Mouse (Mus musculus): Measurements from ENCODE around the gene C8a. TPM values are rescaled to one million over a fixed set of nuclear protein-coding genes. Genes with fewer than 3 reads are reported as not detected.

The C8a gene
- polyA plus RNA-seq, 1 experiment from 2014 or later = 0.08 TPM

DNA sequence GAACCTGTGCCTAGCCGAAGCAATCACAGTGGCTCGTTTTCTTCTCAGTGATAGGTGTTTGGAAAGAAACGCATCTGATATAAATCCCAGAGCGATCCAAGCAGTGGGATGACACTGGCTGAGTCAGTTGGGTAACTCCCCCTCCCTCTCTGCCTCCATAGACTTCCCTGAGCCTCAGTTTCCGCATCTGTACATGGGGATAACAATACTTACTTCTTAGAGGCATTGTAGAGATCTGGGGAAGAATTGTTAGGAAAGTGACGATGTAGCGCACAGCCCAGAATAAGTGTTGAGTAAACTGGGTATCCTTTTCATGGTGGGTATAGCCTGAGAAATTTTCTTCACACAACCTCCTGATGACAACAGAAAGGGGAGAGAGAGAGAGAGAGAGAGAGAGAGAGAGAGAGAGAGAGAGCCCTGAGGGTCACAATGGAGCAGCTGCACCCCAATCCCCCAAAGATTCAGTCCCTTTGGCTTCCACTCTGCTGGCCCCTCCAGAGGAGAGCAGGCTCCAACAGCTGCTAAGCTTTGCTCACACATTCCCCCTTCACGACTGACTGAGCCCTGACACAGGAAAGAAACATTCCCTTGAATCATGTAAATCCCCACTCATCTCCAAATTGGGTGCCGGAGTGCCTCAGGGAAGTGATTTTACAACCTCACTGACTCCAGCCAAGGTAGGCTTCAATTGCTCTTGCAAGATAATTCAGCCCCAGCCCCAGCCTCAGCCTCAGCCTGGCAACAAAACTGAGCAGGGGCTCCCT lies 12.5 kb upstream of the C8a start:
- no peaks in the 10 kb centered on the region for H3K36me3 ChIP-seq
- no peak overlapping the region for H3K4me2 ChIP-seq
- no peak overlapping the region for H3K9ac ChIP-seq
- no peaks in the 10 kb centered on the region for H3K27me3 ChIP-seq
- no peak for ATAC-seq (ENCODE audit: insufficient number of reproducible peaks, low FRiP score, low TSS enrichment, low read depth)
- no peaks in the 10 kb centered on the region for H3K9me3 ChIP-seq
- no peak overlapping the region for H3K27ac ChIP-seq
- no peak overlapping the region for H3K4me3 ChIP-seq
- peaks cover 5% of the 10 kb centered on the region; the same call in 1 of the 2 replicates for H3K4me1 ChIP-seq
- WGBS = 69% methylated on average over 9 of the region's 9 CpGs

GRCm38 (mm10) chr4:104887486-104887885 lies 11.3 kb upstream of the C8a start:
- H3K9ac ChIP-seq = no peak overlapping the region
- H3K4me3 ChIP-seq = no peak overlapping the region
- no peaks in the 10 kb centered on the region for H3K27me3 ChIP-seq
- peaks cover 5% of the 10 kb centered on the region; the same call in 1 of the 2 replicates for H3K4me1 ChIP-seq
- H3K4me2 ChIP-seq = no peak overlapping the region
- H3K36me3 ChIP-seq = no peaks in the 10 kb centered on the region
- no peak for ATAC-seq (ENCODE audit: insufficient number of reproducible peaks, low FRiP score, low TSS enrichment, low read depth)
- 79% methylated on average over 9 of the region's 9 CpGs for WGBS
- no peaks in the 10 kb centered on the region for H3K9me3 ChIP-seq
- no peak overlapping the region for H3K27ac ChIP-seq

DNA sequence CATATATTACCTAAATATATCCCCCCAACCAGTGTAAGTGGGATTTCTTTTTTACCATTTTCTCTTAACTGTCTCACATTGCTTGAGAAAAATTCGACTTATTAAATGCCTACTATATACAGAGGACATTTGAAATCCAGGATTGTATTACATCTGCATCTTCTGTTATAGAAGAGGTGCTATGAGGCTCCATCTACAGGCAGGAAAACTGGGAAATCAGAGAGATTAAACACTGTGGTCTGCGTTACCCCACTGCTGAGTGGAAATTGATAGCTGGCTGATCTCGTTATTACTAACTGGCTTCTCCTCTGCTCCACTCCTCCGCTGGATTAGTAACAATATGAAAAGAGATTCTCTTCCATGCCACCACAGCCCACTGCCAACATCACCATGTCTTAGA lies 366 bp downstream of the C8a start:
- H3K4me1 ChIP-seq = no peaks in the 10 kb centered on the region
- WGBS = 71% methylated on average over 4 of the region's 4 CpGs
- H3K36me3 ChIP-seq = no peaks in the 10 kb centered on the region
- ATAC-seq (ENCODE audit: insufficient number of reproducible peaks, low FRiP score, low TSS enrichment, low read depth) = no peak
- no peaks in the 10 kb centered on the region for H3K27me3 ChIP-seq
- no peak overlapping the region for H3K4me3 ChIP-seq
- H3K27ac ChIP-seq = no peak overlapping the region
- no peak overlapping the region for H3K4me2 ChIP-seq
- no peaks in the 10 kb centered on the region for H3K9me3 ChIP-seq
- no peak overlapping the region for H3K9ac ChIP-seq

DNA sequence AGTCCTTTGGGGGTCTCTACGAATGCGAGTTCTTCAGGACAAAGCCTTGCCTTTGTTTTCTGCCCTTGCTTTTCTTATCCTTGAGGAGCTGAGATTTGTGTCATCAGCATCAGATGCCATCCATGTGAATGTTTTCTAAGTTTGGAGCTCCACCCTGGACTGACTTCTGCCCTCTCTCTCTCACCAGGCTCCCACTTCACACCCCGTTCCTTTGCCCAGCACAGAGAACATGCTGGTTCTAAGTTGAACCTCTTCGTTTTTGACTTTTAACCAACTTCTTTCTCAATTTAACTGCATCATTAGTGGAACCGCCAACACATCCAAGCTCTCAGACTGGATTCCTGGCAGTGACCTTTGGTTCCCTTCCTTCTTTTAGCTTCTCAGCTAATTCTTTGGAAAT lies 6.0 kb downstream of the C8a start:
- 89% methylated on average over 5 of the region's 5 CpGs for WGBS
- H3K4me1 ChIP-seq = no peaks in the 10 kb centered on the region
- H3K4me3 ChIP-seq = no peak overlapping the region
- no peak for ATAC-seq (ENCODE audit: insufficient number of reproducible peaks, low FRiP score, low TSS enrichment, low read depth)
- H3K27me3 ChIP-seq = no peaks in the 10 kb centered on the region
- no peak overlapping the region for H3K9ac ChIP-seq
- H3K36me3 ChIP-seq = no peaks in the 10 kb centered on the region
- H3K27ac ChIP-seq = no peak overlapping the region
- no peak overlapping the region for H3K4me2 ChIP-seq
- no peaks in the 10 kb centered on the region for H3K9me3 ChIP-seq

GRCm38 (mm10) chr4:104869581-104869980 lies 6.6 kb downstream of the C8a start:
- Histone ChIP-seq H3K9me3 (no peaks in the 10 kb centered on the region), H3K4me3 (no peak overlapping the region), H3K9ac (no peak overlapping the region), H3K36me3 (no peaks in the 10 kb centered on the region), H3K4me1 (no peaks in the 10 kb centered on the region), H3K27me3 (no peaks in the 10 kb centered on the region), H3K27ac (no peak overlapping the region), H3K4me2 (no peak overlapping the region)
- ATAC-seq (ENCODE audit: insufficient number of reproducible peaks, low FRiP score, low TSS enrichment, low read depth) = no peak

- no peak for ATAC-seq (ENCODE audit: insufficient number of reproducible peaks, low FRiP score, low TSS enrichment, low read depth)
Measured at GRCm38 (mm10) chr4:104864397-104864796, 11.8 kb downstream of the C8a start.

GRCm38 (mm10) chr4:104861241-104861640 lies 15.0 kb downstream of the C8a start:
- H3K4me1 ChIP-seq = no peaks in the 10 kb centered on the region
- no peak for ATAC-seq (ENCODE audit: insufficient number of reproducible peaks, low FRiP score, low TSS enrichment, low read depth)
- no peak overlapping the region for H3K4me3 ChIP-seq
- no peaks in the 10 kb centered on the region for H3K36me3 ChIP-seq
- no peak overlapping the region for H3K9ac ChIP-seq
- no peaks in the 10 kb centered on the region for H3K9me3 ChIP-seq
- H3K27me3 ChIP-seq = no peaks in the 10 kb centered on the region
- WGBS = 83% methylated on average over 8 of the region's 8 CpGs
- no peak overlapping the region for H3K4me2 ChIP-seq
- H3K27ac ChIP-seq = no peak overlapping the region

More at GRCm38 (mm10) chr4:104864397-104864796, 11.8 kb downstream of the C8a start:
- H3K27me3 ChIP-seq = no peaks in the 10 kb centered on the region
- 71% methylated on average over 1 of the region's 1 CpGs for WGBS
- no peaks in the 10 kb centered on the region for H3K4me1 ChIP-seq
- no peak overlapping the region for H3K4me2 ChIP-seq
- H3K27ac ChIP-seq = no peak overlapping the region
- no peak overlapping the region for H3K9ac ChIP-seq
- H3K36me3 ChIP-seq = no peaks in the 10 kb centered on the region
- no peak overlapping the region for H3K4me3 ChIP-seq
- no peaks in the 10 kb centered on the region for H3K9me3 ChIP-seq

- H3K9ac ChIP-seq = no peak overlapping the region
- H3K4me2 ChIP-seq = no peak overlapping the region
- 82% methylated on average over 4 of the region's 4 CpGs for WGBS
- H3K27me3 ChIP-seq = no peaks in the 10 kb centered on the region
- H3K4me3 ChIP-seq = no peak overlapping the region
- H3K36me3 ChIP-seq = no peaks in the 10 kb centered on the region
- no peak for ATAC-seq (ENCODE audit: insufficient number of reproducible peaks, low FRiP score, low TSS enrichment, low read depth)
- no peaks in the 10 kb centered on the region for H3K4me1 ChIP-seq
- H3K27ac ChIP-seq = no peak overlapping the region
- no peaks in the 10 kb centered on the region for H3K9me3 ChIP-seq
Measured at GRCm38 (mm10) chr4:104857823-104858222, 18.4 kb downstream of the C8a start.

DNA sequence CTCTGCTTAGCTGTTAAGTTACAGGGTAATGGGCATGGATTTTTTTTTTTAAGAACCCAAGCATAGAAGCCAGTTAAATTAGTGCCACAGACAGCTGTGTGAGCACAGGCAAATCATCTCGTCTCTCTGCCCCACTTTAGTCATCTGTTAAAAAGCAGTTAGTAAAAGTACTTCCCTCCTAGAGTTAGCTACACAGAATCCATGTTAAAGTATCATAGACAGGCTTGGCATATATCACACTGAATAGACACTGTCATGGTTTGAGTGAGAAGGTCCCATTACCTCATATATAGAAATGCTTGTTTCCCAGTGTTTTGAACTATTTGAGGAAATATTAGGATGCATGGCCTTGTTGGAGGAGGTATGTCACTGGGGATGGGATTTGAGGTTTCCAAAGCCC lies 19.2 kb downstream of the C8a start, which contains the start of gene Gm17662:
Gene Gm17662 (plus strand): TSS at position 301 of the 400 bp plus-strand sequence.
- no peak within 1 kb of the TSS for H3K4me3 ChIP-seq
- no peaks in the 10 kb centered on the region for H3K9me3 ChIP-seq
- H3K27me3 ChIP-seq = no peaks in the 10 kb centered on the region
- no peak within 1 kb of the TSS for H3K9ac ChIP-seq
- H3K4me1 ChIP-seq = no peaks in the 10 kb centered on the region
- no peak within 1 kb of the TSS for H3K4me2 ChIP-seq
- no peak within 1 kb of the TSS for H3K27ac ChIP-seq
- WGBS = 49% methylated on average over 1 of the region's 1 CpGs
- ATAC-seq (ENCODE audit: insufficient number of reproducible peaks, low FRiP score, low TSS enrichment, low read depth) = no peak
- no peaks in the 10 kb centered on the region for H3K36me3 ChIP-seq

DNA sequence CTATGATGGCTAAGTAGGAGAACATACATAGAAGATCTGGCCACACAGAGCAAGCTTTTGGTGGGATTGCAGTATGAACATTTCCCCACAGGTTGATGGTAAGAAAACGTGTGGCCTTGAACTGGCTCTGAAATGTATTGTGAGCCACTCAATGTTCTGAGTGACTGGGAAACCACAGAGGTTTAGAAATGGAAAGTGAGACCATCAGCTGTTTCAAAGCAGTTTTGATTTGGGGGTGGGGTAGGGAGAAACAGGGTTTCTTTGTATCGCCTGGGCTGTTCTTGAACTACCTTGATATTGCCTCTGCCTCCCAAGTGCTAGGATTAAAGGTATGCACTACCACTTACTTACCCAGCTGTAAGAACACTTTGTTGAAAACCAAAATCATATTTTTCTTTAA lies 21.0 kb downstream of the C8a start:
- no peak for ATAC-seq (ENCODE audit: insufficient number of reproducible peaks, low FRiP score, low TSS enrichment, low read depth)
- H3K9ac ChIP-seq = no peak overlapping the region
- WGBS = 75% methylated on average over 2 of the region's 2 CpGs
- no peaks in the 10 kb centered on the region for H3K9me3 ChIP-seq
- no peaks in the 10 kb centered on the region for H3K36me3 ChIP-seq
- H3K4me2 ChIP-seq = no peak overlapping the region
- no peak overlapping the region for H3K4me3 ChIP-seq
- no peaks in the 10 kb centered on the region for H3K4me1 ChIP-seq
- no peak overlapping the region for H3K27ac ChIP-seq
- H3K27me3 ChIP-seq = no peaks in the 10 kb centered on the region

DNA sequence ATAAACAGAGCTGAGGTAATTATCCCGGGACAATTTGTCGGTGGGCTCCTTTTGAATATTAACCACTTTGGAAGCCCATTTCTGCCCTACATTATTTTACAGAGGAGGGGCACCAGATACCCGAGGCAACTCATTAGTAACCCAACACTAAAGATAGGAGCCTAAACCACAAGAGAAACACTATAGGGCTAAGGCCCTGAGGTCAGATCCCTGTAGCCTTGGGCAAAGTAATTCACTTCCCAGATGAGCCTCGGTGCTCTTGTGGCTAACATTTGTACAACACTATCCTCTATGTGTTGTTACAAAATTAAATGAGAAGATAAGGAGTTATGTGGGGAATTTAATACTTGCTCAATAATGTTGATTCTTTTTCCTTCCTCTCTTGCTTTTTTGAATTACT lies 32.7 kb downstream of the C8a start:
- WGBS = 45% methylated on average over 4 of the region's 4 CpGs
- Histone ChIP-seq H3K4me1 (no peaks in the 10 kb centered on the region), H3K27ac (no peak overlapping the region), H3K4me2 (no peak overlapping the region), H3K36me3 (no peaks in the 10 kb centered on the region), H3K9me3 (no peaks in the 10 kb centered on the region), H3K27me3 (no peaks in the 10 kb centered on the region), H3K4me3 (no peak overlapping the region), H3K9ac (no peak overlapping the region)
- no peak for ATAC-seq (ENCODE audit: insufficient number of reproducible peaks, low FRiP score, low TSS enrichment, low read depth)

- Histone ChIP-seq H3K4me3 (no peak overlapping the region), H3K27me3 (no peaks in the 10 kb centered on the region), H3K27ac (no peak overlapping the region), H3K36me3 (no peaks in the 10 kb centered on the region), H3K4me2 (no peak overlapping the region), H3K9me3 (no peaks in the 10 kb centered on the region), H3K4me1 (no peaks in the 10 kb centered on the region), H3K9ac (no peak overlapping the region)
- ATAC-seq (ENCODE audit: insufficient number of reproducible peaks, low FRiP score, low TSS enrichment, low read depth) = no peak
- 81% methylated on average over 5 of the region's 5 CpGs for WGBS
Measured at GRCm38 (mm10) chr4:104842204-104842603, 34.0 kb downstream of the C8a start.

DNA sequence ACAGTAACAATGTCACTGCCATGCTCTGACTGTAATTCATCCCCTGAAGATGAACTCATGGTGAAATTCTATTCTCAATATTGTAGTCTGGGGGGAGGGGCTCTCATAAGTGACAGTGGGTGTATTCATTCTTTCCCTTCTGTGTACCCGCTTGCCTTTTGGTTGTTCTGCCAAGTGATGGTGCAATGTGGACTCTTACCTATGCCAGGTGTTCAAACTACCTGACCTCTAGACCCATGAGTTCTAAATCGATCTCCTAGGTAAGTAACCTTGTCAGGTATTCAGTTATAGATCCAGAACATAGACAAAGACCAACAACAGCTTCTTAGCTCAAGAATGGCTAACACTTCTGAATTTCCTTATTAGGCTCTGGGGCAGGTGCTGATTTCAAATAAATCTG lies 37.9 kb downstream of the C8a start:
- H3K27ac ChIP-seq = no peak overlapping the region
- H3K4me3 ChIP-seq = no peak overlapping the region
- no peaks in the 10 kb centered on the region for H3K36me3 ChIP-seq
- H3K9me3 ChIP-seq = no peaks in the 10 kb centered on the region
- 74% methylated on average over 2 of the region's 2 CpGs for WGBS
- no peak for ATAC-seq (ENCODE audit: insufficient number of reproducible peaks, low FRiP score, low TSS enrichment, low read depth)
- H3K9ac ChIP-seq = no peak overlapping the region
- H3K4me1 ChIP-seq = no peaks in the 10 kb centered on the region
- H3K27me3 ChIP-seq = no peaks in the 10 kb centered on the region
- H3K4me2 ChIP-seq = no peak overlapping the region

Data from limb, embryonic 15.5 days (tissue).